Mouse (Mus musculus) MEL (cell line): ENCODE measurements around the gene Cep295nl.
"Not testable (repeated sequence)": the region's sequence is repeated elsewhere in the genome, so short reads cannot be mapped to it uniquely, and the experiment has no call there.

Source experiments
- CTCF ChIP-seq, 3 experiments: IDR thresholded peaks in 2 of 3; conservative IDR thresholded peaks in 1 of 3; 2 replicates each; pipeline ENCODE4 v1.5.1; 2011 to 2012; ENCODE audit warnings: low read length in 3 of 3, low read depth in 2 of 3, mild to moderate bottlenecking in 2 of 3, improper control_type of control experiment in 1 of 3, inconsistent platforms in 1 of 3, mixed read lengths in 1 of 3, moderate library complexity in 1 of 3; ENCODE audit not compliant: control insufficient read depth in 1 of 3, insufficient read depth in 1 of 3, poor library complexity in 1 of 3, severe bottlenecking in 1 of 3
- GATA1 ChIP-seq: IDR thresholded peaks from 2 replicates; pipeline ENCODE4 v1.6.1; 2011; ENCODE audit warnings: low read depth, low read length, improper control_type of control experiment
- NRF1 ChIP-seq: IDR thresholded peaks from 2 replicates; pipeline ENCODE4 v1.6.1; 2014; ENCODE audit warnings: low read depth, mild to moderate bottlenecking, inconsistent platforms, low read length, improper control_type of control experiment, moderate library complexity; ENCODE audit not compliant: poor library complexity, insufficient read depth, severe bottlenecking
- POLR2A ChIP-seq, 2 experiments: IDR thresholded peaks; 2 replicates each; pipeline ENCODE4 v1.6.1; 2011 to 2012; ENCODE audit warnings: low read length in 2 of 2, mild to moderate bottlenecking in 2 of 2, control low read depth in 1 of 2, improper control_type of control experiment in 1 of 2, low read depth in 1 of 2, moderate library complexity in 1 of 2; ENCODE audit not compliant: control insufficient read depth in 1 of 2, insufficient read depth in 1 of 2, poor library complexity in 1 of 2
- POLR2AphosphoS2 ChIP-seq: IDR thresholded peaks from 2 replicates; pipeline ENCODE4 v1.6.1; 2011; ENCODE audit warnings: low read length, improper control_type of control experiment
- TCF12 ChIP-seq: IDR thresholded peaks from 2 replicates; pipeline ENCODE4 v1.6.1; 2014; ENCODE audit warnings: low read depth, mild to moderate bottlenecking, inconsistent platforms, low read length, improper control_type of control experiment, moderate library complexity
- ZNF384 ChIP-seq: IDR thresholded peaks from 2 replicates; pipeline ENCODE4 v1.6.1; 2012; ENCODE audit warnings: low read depth, mild to moderate bottlenecking, inconsistent platforms, low read length, improper control_type of control experiment

- not testable (repeated sequence) for TF ChIP-seq NRF1; CTCF (IDR thresholded peaks at IDR 0.05 in 2 of 3, conservative IDR thresholded peaks at IDR 0.05 in 1 of 3; ENCODE audit: control insufficient read depth in 1 of 3, insufficient read depth in 1 of 3, low read depth in 2 of 3, low read length in 3 of 3, poor library complexity in 1 of 3, severe bottlenecking in 1 of 3); POLR2A (IDR thresholded peaks at IDR 0.05; ENCODE audit: control insufficient read depth in 1 of 2, insufficient read depth in 1 of 2, low read depth in 1 of 2, low read length in 2 of 2, poor library complexity in 1 of 2); GATA1; ZNF384; POLR2AphosphoS2; TCF12
Observed at GRCm38 (mm10) chr11:118303959-118304358, 38.3 kb downstream of the Cep295nl start.
